Mouse (Mus musculus) embryonic fibroblast, embryonic 13.5 days (primary cell): Measurements from ENCODE around the gene Rack1. TPM values are rescaled to one million over a fixed set of nuclear protein-coding genes. Genes with fewer than 3 reads are reported as not detected.

Experiments
- H3K27ac ChIP-seq: 2 replicates; pipeline ENCODE4 v1.5.1; 2012; ENCODE audit warnings: low read length, control low read depth, inconsistent platforms; ENCODE audit not compliant: insufficient read depth
- H3K4me1 ChIP-seq: 2 replicates; pipeline ENCODE4 v1.6.1; 2011; ENCODE audit warnings: low read length; ENCODE audit not compliant: control insufficient read depth, insufficient read depth
- H3K4me3 ChIP-seq: 2 replicates; pipeline ENCODE4 v1.5.1; 2011; ENCODE audit warnings: mild to moderate bottlenecking, control low read depth, low read length; ENCODE audit not compliant: insufficient read depth
- CTCF ChIP-seq: IDR thresholded peaks from 2 replicates; pipeline ENCODE4 v1.5.1; 2011; ENCODE audit warnings: mild to moderate bottlenecking, control low read depth, low read length, moderate library complexity, borderline replicate concordance; ENCODE audit not compliant: insufficient read depth
- POLR2A ChIP-seq: IDR thresholded peaks from 2 replicates; pipeline ENCODE4 v1.6.1; 2011; ENCODE audit warnings: low read depth, mild to moderate bottlenecking, control low read depth, low read length, moderate library complexity
- polyA plus RNA-seq: library from polyadenylated mRNA; stranded (reverse); fragments of >200 nt; gene quantifications from 2 replicates; pipeline ENCODE4 v1.2.4, GENCODE M21; 2011; ENCODE audit warnings: low read depth; ENCODE audit not compliant: missing spikeins, insufficient read length

Gene Rack1
- polyA plus RNA-seq, 1 experiment, result 1,745 TPM

GRCm38 (mm10) chr11:48808304-48808646 lies 8.1 kb downstream of the Rack1 start:
- Histone ChIP-seq H3K4me1 (no peaks in the 10 kb centered on the region; the same call in 1 of the 2 replicates), H3K4me3 (no peak overlapping the region), H3K27ac (no peak overlapping the region)
- no peak for TF ChIP-seq POLR2A
- no peak for TF ChIP-seq CTCF

- Histone ChIP-seq H3K27ac (no peak overlapping the region), H3K4me1 (no peaks in the 10 kb centered on the region; the same call in 1 of the 2 replicates), H3K4me3 (no peak overlapping the region)
- TF ChIP-seq CTCF, result no peak
- no peak for TF ChIP-seq POLR2A
Observed at GRCm38 (mm10) chr11:48808737-48809433, 8.8 kb downstream of the Rack1 start.

- H3K27ac ChIP-seq, result no peak overlapping the region
Observed at GRCm38 (mm10) chr11:48809434-48809830, 9.3 kb downstream of the Rack1 start.

GRCm38 (mm10) chr11:48810142-48810541 lies 10.0 kb downstream of the Rack1 start:
- Histone ChIP-seq H3K4me3 (no peak overlapping the region), H3K4me1 (peaks cover 3% of the 10 kb centered on the region; the same call in 1 of the 2 replicates), H3K27ac (no peak overlapping the region)
- no peak for TF ChIP-seq CTCF

More at GRCm38 (mm10) chr11:48809434-48809830, 9.3 kb downstream of the Rack1 start:
- H3K4me3 ChIP-seq, result no peak overlapping the region
- TF ChIP-seq POLR2A (no peak), CTCF (no peak)
- H3K4me1 ChIP-seq, result peaks cover 3% of the 10 kb centered on the region; the same call in 1 of the 2 replicates

GRCm38 (mm10) chr11:48813782-48814181 lies 13.7 kb downstream of the Rack1 start:
- peaks cover 6% of the 10 kb centered on the region; the same call in 1 of the 2 replicates for H3K4me1 ChIP-seq
- no peak overlapping the region for H3K4me3 ChIP-seq
- TF ChIP-seq POLR2A (no peak), CTCF (no peak)
- no peak overlapping the region for H3K27ac ChIP-seq

- peak overlapping the region; percentile 86 for H3K4me3 ChIP-seq
- TF ChIP-seq POLR2A (no peak), CTCF (no peak)
- no peak overlapping the region for H3K27ac ChIP-seq
- H3K4me1 ChIP-seq, result peaks cover 9% of the 10 kb centered on the region; the same call in 1 of the 2 replicates
Observed at GRCm38 (mm10) chr11:48815851-48816250, 15.7 kb downstream of the Rack1 start.

- H3K27ac ChIP-seq, result no peak overlapping the region
- TF ChIP-seq POLR2A (no peak), CTCF (no peak)
- peaks cover 9% of the 10 kb centered on the region; the same call in 1 of the 2 replicates for H3K4me1 ChIP-seq
- H3K4me3 ChIP-seq, result peak overlapping the region; percentile 86
Observed at GRCm38 (mm10) chr11:48816281-48816781, 16.2 kb downstream of the Rack1 start.

- H3K4me3 ChIP-seq, result peak within 1 kb of the TSS; percentile 90
- peaks cover 9% of the 10 kb centered on the region; the same call in 1 of the 2 replicates for H3K4me1 ChIP-seq
- TF ChIP-seq POLR2A (peak; percentile 98), CTCF (no peak)
- peak within 1 kb of the TSS; percentile 98 for H3K27ac ChIP-seq
Observed at GRCm38 (mm10) chr11:48816800-48817665, 16.9 kb downstream of the Rack1 start, which contains the start of gene Trim41. Gene Trim41, minus strand, starts transcription at chr11:48817353.

- Histone ChIP-seq H3K4me3 (peak overlapping the region; percentile 90), H3K27ac (peak overlapping the region; percentile 98), H3K4me1 (peaks cover 9% of the 10 kb centered on the region; the same call in 1 of the 2 replicates)
- TF ChIP-seq CTCF (no peak), POLR2A (no peak)
Observed at GRCm38 (mm10) chr11:48817794-48818193, 17.7 kb downstream of the Rack1 start.

- Histone ChIP-seq H3K4me3 (peak overlapping the region; percentile 36), H3K27ac (peak overlapping the region; percentile 98), H3K4me1 (0 out of 2 replicates have a peak, but pooled peaks cover 9% of the 10 kb centered on the region)
- TF ChIP-seq POLR2A, result 0 out of 2 replicates have a peak, but pooled peaks have one; percentile 28
- no peak for TF ChIP-seq CTCF
Observed at GRCm38 (mm10) chr11:48818346-48818745, 18.2 kb downstream of the Rack1 start.
